Mouse (Mus musculus): ENCODE measurements around the gene B2m. TPM values are rescaled to one million over a fixed set of nuclear protein-coding genes. Genes with fewer than 3 reads are reported as not detected.
A peak's percentile ranks its signal among the peaks of the same experiment; 100 is the strongest.

Gene B2m
- total RNA-seq, 2 experiments from 2014 or later: 60.6 to 85.4 TPM

DNA sequence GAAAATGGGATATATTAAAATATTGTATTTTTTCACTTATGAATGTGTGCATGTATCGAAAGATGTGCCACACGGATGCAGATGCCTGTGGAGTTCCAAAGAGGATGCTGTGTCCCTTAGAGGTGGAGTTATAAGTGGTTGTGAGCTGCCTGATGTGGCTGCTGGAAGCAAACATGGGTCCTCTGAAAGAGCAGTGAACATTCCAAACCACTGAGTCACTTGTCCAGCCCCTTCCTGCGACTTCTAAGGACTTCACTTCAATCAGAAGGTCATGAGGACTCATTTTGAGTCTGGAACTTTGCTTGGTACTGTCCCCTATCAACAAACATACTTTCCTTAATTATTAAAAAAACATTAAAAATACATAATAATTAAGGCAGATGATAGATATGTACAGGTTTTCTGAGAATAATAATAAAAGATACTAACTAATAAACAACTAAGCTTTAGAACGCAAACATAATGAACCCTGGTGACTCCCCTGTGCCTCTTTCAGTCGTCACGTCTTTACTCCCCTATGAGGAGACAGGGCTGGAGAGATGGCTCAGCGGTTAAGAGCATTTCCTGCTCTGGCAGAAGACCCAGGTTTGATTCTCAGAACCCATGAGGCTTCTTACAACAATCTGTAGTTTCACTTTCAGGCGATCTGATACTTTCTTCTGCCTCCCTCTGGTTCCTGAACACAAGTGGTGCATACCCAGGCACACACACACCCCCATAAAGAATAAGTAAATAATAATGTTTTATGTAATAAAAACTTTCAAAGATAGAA, 32.8 kb downstream of the B2m start:
- intact Hi-C loops (cut with DNase I): no loop called here

DNA sequence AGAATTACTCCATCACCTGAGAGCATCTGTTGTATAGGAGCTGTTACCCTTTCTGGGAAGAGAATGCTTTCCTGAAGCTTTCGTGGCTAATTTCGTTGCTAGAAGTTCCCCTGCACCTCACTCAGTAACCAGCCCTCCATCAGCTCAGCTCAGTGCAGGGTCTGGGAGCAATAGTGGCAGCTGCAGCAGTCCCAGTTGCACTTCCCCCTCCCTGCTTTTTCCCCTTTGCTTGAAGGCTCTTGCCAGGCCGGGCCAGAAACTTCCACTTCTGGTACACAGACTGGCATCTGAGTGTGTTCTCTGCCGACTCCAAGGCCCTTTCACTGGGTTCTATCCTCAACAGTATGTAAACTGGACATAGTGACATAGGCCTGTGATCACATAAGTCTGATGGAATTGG, 37.6 kb downstream of the B2m start:
- TF ChIP-seq CTCF (IDR thresholded peaks at IDR 0.05): no peak
- no peak overlapping the region for H3K27ac ChIP-seq
- H3K4me3 ChIP-seq: no peak overlapping the region
- intact Hi-C loops (cut with DNase I): no loop called here
- no peak for DNase-seq

More for the DNA sequence above, 32.8 kb downstream of the B2m start:
- no peak overlapping the region for H3K4me3 ChIP-seq
- no peak for DNase-seq
- H3K27ac ChIP-seq: no peak overlapping the region
- TF ChIP-seq CTCF (IDR thresholded peaks at IDR 0.05): no peak

DNA sequence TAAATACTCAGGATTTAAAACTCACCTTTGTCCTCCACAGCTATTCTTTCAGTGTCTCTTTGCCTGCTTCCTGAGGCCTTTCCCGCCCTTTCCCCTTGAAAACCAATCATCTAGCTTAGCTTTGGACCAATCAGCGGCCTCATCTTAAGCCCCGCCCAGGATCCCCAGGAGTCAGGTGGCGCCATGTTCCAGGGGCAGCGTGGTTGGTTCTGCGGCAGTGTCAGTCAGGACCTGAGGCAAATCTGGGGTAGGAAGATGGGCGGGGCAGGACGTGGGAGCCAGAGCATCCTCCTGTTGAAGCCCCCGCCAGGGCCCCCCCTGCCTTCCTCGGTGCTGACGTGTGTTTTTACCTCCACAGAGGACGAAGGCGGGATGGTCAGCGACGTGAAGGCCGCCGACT, 38.6 kb downstream of the B2m start, which contains the start of the genes Patl2 and Terb2:
Gene Patl2, minus strand, starts transcription at position 84 of the 400 bp plus-strand sequence.
Gene Terb2, plus strand, starts transcription at position 167 of the 400 bp plus-strand sequence.
- no peak for DNase-seq
- Histone ChIP-seq H3K27ac (no peak within 1 kb of the TSS), H3K4me3 (no peak within 1 kb of the TSS)
- intact Hi-C loops (cut with DNase I): no loop called here
- no peak for TF ChIP-seq CTCF (IDR thresholded peaks at IDR 0.05)

GRCm38 (mm10) chr2:122186751-122187150, 39.3 kb downstream of the B2m start:
- no peak for TF ChIP-seq CTCF (IDR thresholded peaks at IDR 0.05)
- H3K4me3 ChIP-seq: no peak overlapping the region
- intact Hi-C loops (cut with DNase I): no loop called here

DNA sequence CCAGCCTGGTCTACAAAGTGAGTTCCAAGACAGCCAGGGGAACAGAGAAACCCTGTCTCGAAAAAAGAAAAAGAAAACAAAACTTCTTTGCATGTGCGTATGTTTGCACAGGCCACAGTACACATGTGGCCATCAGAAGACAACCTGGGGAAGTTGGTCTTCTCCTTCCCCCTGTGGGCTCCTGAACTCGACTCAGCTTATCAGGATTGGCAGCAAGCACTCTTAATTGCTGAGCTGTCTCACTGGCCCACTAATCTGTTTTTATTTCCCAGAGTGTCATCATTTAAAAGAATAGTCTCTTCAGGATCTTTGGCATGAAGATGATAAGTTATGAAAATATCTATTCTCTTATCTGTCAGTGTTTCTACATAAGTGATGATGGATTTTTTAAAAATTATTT, 44.4 kb downstream of the B2m start:
- Histone ChIP-seq H3K27ac (no peak overlapping the region), H3K4me3 (no peak overlapping the region)
- intact Hi-C loops (cut with DNase I): no loop called here
- TF ChIP-seq CTCF (IDR thresholded peaks at IDR 0.05): no peak
- DNase-seq: no peak

More at GRCm38 (mm10) chr2:122186751-122187150, 39.3 kb downstream of the B2m start:
- no peak overlapping the region for H3K27ac ChIP-seq
- DNase-seq: no peak

GRCm38 (mm10) chr2:122194509-122194929, 47.0 kb downstream of the B2m start:
- TF ChIP-seq CTCF (IDR thresholded peaks at IDR 0.05): peak; percentile 66
- no peak overlapping the region for H3K27ac ChIP-seq

DNA sequence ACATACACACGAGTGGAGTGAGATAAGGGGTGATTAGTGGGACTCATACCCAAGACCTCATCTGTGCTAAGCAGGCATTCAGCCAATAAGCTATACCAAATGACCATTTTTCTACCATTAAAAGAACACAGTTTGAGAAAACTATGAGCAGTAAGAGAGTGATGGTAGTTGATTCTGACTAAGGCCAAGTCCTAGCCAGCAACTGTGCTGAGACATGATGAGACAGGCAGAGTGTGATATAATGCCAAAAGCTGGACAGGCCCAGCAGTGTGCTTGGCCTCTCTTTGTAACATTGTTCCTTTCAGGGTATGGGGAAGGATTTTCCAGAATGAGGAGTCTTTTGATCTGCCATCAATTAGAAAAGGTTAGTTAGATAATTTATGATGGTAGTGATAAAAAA, 54.0 kb downstream of the B2m start:
- DNase-seq: no peak
- intact Hi-C loops (cut with DNase I): no loop called here
- no peak overlapping the region for H3K4me3 ChIP-seq
- H3K27ac ChIP-seq: no peak overlapping the region
- TF ChIP-seq CTCF (IDR thresholded peaks at IDR 0.05): no peak

More at GRCm38 (mm10) chr2:122194509-122194929, 47.0 kb downstream of the B2m start:
- intact Hi-C loops (cut with DNase I): loop anchor here (1.0 to 2.0 kb wide), 2 partner anchors 50 to 108 kb away; no protein-coding TSS in a partner anchor
- no peak overlapping the region for H3K4me3 ChIP-seq
- no peak for DNase-seq

Other genes starting within 250 kb of the B2m start
- 1 to 10 TPM; 6.7 to 9.4 TPM for gene Ctdspl2, start 191.7 kb upstream of the B2m start, total RNA-seq (2021)
- not detected for gene Mageb3, start 191.6 kb upstream of the B2m start, total RNA-seq (2021)
- gene Eif3j1, start 119.1 kb upstream of the B2m start, total RNA-seq (2021): 10 to 100 TPM; 31.4 to 38.4 TPM
- gene Spg11, start 29.3 kb upstream of the B2m start, total RNA-seq (2021): 1 to 10 TPM; 5.7 to 6.3 TPM
- not detected for gene Trim69, start 13.0 kb downstream of the B2m start, total RNA-seq (2021)
- not detected for gene Patl2, start 38.5 kb downstream of the B2m start, total RNA-seq (2021)
- not detected for gene Terb2, start 38.6 kb downstream of the B2m start, total RNA-seq (2021)
- gene Sord, start 87.1 kb downstream of the B2m start, total RNA-seq (2021): 10 to 100 TPM; 50.5 to 71.2 TPM
- gene Duox2, start 150.8 kb downstream of the B2m start, total RNA-seq (2021): under 1 TPM; 0.06 to 0.13 TPM
- not detected for gene Duoxa2, start 151.2 kb downstream of the B2m start, total RNA-seq (2021)
- under 1 TPM; 0.28 to 0.95 TPM for gene Duoxa1, start 166.0 kb downstream of the B2m start, total RNA-seq (2021)
- gene Duox1, start 168.0 kb downstream of the B2m start, total RNA-seq (2021): under 1 TPM; 0.43 to 0.73 TPM
- 1 to 10 TPM; 2.1 to 2.9 TPM for gene Shf, start 221.5 kb downstream of the B2m start, total RNA-seq (2021)